Mouse (Mus musculus) heart, adult 2 months (tissue): ENCODE data around the gene Zfp296. TPM values are rescaled to one million over a fixed set of nuclear protein-coding genes. Genes with fewer than 3 reads are reported as not detected.
"Not testable (repeated sequence)": the region's sequence is repeated elsewhere in the genome, so short reads cannot be mapped to it uniquely, and the experiment has no call there.

Experiments used
- DNase-seq, 2 experiments: peaks; one replicate each; pipeline ENCODE4 v3.0.0; 2021
- H3K27ac ChIP-seq: fragments of 200-600 bp; 2 replicates; pipeline ENCODE4 v1.8.1; 2022
- H3K27me3 ChIP-seq: fragments of 200-500 bp; 2 replicates; pipeline ENCODE4 v1.6.1; 2012; ENCODE audit warnings: mild to moderate bottlenecking, low read length, inconsistent platforms, mixed read lengths; ENCODE audit not compliant: control insufficient read depth, insufficient read depth
- H3K36me3 ChIP-seq: fragments of 200-500 bp; 2 replicates; pipeline ENCODE4 v1.6.1; 2012; ENCODE audit warnings: low read length, inconsistent platforms; ENCODE audit not compliant: control insufficient read depth, insufficient read depth
- H3K4me1 ChIP-seq: fragments of 200-500 bp; 2 replicates; pipeline ENCODE4 v1.6.1; 2011; ENCODE audit warnings: low read length; ENCODE audit not compliant: control insufficient read depth, insufficient read depth
- H3K4me3 ChIP-seq: fragments of 200-600 bp; 2 replicates; pipeline ENCODE4 v1.8.1; 2022
- H3K79me2 ChIP-seq: fragments of 200-500 bp; replicated peaks from 2 replicates; pipeline ENCODE4 v1.6.1; 2012; ENCODE audit warnings: mild to moderate bottlenecking, inconsistent platforms, low read length, moderate library complexity, mixed read lengths; ENCODE audit not compliant: control insufficient read depth, insufficient read depth
- H3K9ac ChIP-seq: fragments of 200-500 bp; 2 replicates; pipeline ENCODE4 v1.6.1; 2012; ENCODE audit warnings: low read depth, mild to moderate bottlenecking, control low read depth, inconsistent platforms, low read length, mixed read lengths
- CTCF ChIP-seq: fragments of 200-600 bp; IDR thresholded peaks from 2 replicates; pipeline ENCODE4 v1.8.1; 2022; ENCODE audit warnings: antibody characterized with exemption, mild to moderate bottlenecking, moderate library complexity
- EP300 ChIP-seq: fragments of 200-500 bp; IDR thresholded peaks from 2 replicates; pipeline ENCODE4 v1.6.1; 2011; ENCODE audit warnings: low read depth, low read length, control low read depth; ENCODE audit not compliant: insufficient read depth
- POLR2A ChIP-seq: fragments of 200-500 bp; IDR thresholded peaks from 2 replicates; pipeline ENCODE4 v1.6.1; 2011; ENCODE audit warnings: mild to moderate bottlenecking, low read depth, low read length, control low read depth; ENCODE audit not compliant: insufficient read depth
- WGBS: fragments of 180-500 bp; shearing (Covaris S2); methylation state at CpG from one replicate; pipeline ENCODE4 v1.1.7; 2018; 5-methylcytosine and 5-hydroxymethylcytosine counted together
- intact Hi-C: fragments of 180-260 bp; cut with DNase I; formaldehyde crosslinking; loops from one replicate; pipeline ENCODE4 v1.15.1; 2025
- polyA plus RNA-seq: library from polyadenylated mRNA; depleted of rRNA; stranded (reverse); fragments of >200 nt; gene quantifications from 2 replicates; pipeline ENCODE4 v1.2.3, GENCODE M21; 2012
- total RNA-seq, 2 experiments: library from RNA; stranded (reverse); gene quantifications; 2 replicates each; pipeline ENCODE4 v1.2.3; 2021

Zfp296 gene
- total and polyA plus RNA-seq, 3 experiments: 0.42 to 1.0 (median 0.43) TPM

DNA sequence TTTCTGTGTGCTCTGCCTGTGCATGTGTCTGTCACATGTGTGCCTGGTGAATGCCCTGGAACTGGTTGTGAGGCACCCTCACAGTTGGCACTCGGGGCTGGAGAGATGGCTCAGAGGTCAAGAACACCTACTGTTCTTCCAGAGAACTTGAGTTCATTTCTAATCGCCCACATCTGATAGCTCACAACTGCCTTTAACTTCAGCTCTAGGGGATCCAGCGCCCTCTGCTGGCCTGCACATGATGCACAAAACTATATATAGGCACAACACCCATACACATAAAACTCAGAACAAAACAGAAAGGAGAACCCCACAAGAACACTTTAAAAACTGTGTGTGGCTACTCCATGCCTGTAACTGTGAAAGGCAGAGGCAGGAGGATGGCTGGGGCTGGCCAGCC, 12.1 kb downstream of the Zfp296 start:
- peak; percentile 60 for TF ChIP-seq CTCF
- TF ChIP-seq EP300: no peak
- no peak overlapping the region for H3K27ac ChIP-seq
- H3K36me3 ChIP-seq: no peaks in the 10 kb centered on the region
- intact Hi-C loops: no loop called here
- H3K9ac ChIP-seq: no peak overlapping the region
- 51% methylated on average over 3 of the region's 3 CpGs for WGBS
- no peaks in the 10 kb centered on the region for H3K27me3 ChIP-seq
- H3K4me1 ChIP-seq: no peaks in the 10 kb centered on the region
- H3K4me3 ChIP-seq: no peak overlapping the region
- peak in 1 of 2 experiments; percentile 50 for DNase-seq
- no peaks in the 10 kb centered on the region for H3K79me2 ChIP-seq

DNA sequence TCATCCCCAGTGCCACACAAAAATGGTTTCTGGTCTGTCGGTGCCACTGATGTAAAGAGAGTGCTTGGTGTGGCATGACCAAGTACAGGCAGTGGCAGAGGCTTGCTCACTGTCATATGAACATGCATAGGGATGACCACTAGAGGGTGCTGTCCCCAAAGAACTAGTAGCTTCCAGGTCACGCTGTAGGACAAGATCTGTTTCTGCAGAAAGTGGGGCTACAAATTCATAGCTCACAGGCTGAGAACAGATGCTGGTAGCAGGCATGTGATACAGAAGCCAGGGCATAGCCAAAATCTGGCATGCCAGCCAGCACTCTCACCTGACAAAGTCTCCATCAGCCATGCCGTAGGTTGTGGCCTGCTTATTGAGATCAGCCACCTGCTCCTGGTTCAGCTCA, 12.8 kb downstream of the Zfp296 start:
- WGBS: 45% methylated on average over 3 of the region's 3 CpGs
- Histone ChIP-seq H3K27me3 (no peaks in the 10 kb centered on the region), H3K36me3 (no peaks in the 10 kb centered on the region), H3K79me2 (no peaks in the 10 kb centered on the region), H3K4me1 (no peaks in the 10 kb centered on the region), H3K9ac (no peak overlapping the region), H3K27ac (no peak overlapping the region), H3K4me3 (no peak overlapping the region)
- intact Hi-C loops: loop anchor here (2.0 to 10.0 kb wide), 3 partner anchors 21 to 115 kb away; no protein-coding TSS in a partner anchor
- DNase-seq: peak; percentile 55 to 58
- 0 out of 2 replicates have a peak, but pooled peaks have one; percentile 22 for TF ChIP-seq EP300
- no peak for TF ChIP-seq POLR2A
- TF ChIP-seq CTCF: peak; percentile 93

DNA sequence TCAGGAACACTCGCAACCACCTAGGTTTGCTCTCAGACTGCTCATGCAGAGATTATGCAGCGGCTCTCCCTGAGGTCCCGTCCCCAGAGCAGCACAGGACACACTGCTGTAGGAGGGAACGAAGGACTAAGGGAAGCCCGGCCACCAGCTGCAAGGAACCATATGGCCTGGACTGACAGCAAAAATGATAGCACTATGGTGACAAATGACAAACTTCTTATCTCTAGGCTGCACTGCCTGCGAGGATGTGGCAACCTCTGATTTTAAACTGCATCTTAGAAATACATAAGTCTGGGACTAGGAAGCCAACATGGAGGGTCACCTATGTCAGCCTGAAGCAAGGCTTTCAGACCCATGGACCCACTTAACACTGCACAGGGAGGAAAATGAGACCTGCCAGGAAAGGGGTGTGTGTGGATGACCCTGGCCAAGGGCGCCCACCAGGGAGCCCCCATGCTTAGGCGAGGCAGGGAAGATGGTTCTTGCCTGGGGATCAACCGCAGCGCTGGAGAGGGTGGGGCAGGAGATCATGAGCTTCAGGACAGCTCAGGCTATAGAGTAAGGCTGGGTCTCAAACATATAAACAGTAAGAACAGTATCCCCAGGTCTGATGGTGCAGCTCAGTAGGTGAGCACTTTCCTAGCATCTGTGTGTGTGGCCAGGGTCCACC, 16.1 kb downstream of the Zfp296 start:
- Histone ChIP-seq H3K79me2 (no peaks in the 10 kb centered on the region), H3K27me3 (no peaks in the 10 kb centered on the region), H3K9ac (no peak overlapping the region), H3K27ac (no peak overlapping the region), H3K4me3 (no peak overlapping the region), H3K4me1 (no peaks in the 10 kb centered on the region), H3K36me3 (no peaks in the 10 kb centered on the region)
- intact Hi-C loops: loop anchor here (10.0 kb wide), 1 partner anchor 112 kb away; no protein-coding TSS in a partner anchor
- TF ChIP-seq POLR2A (no peak), EP300 (no peak), CTCF (no peak)
- DNase-seq: no peak
- WGBS: 82% methylated on average over 10 of the region's 10 CpGs

DNA sequence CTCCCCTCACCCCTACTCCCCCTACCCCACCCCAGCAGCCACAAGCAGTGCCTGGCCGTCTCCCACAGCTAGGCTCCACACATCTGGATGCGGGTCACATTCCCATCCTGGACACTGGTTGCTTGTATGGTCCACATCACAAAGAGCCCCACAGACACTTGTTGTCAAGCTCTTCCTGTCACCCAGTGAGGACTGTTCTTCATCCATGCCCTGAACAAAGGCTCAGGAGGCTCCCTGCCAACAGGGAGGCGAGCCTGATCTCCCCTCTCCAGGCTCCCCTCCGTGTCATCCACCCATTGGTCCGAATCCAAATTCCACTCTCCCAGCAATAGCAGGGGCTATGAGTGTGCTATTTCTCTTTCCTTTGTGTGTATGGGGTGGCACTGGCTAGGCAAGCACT, 23.5 kb downstream of the Zfp296 start:
- H3K79me2 ChIP-seq: peaks cover 4% of the 10 kb centered on the region
- H3K36me3 ChIP-seq: no peaks in the 10 kb centered on the region; the same call in 1 of the 2 replicates
- intact Hi-C loops: no loop called here
- no peak overlapping the region for H3K27ac ChIP-seq
- no peaks in the 10 kb centered on the region for H3K27me3 ChIP-seq
- 24% methylated on average over 5 of the region's 5 CpGs for WGBS
- H3K4me1 ChIP-seq: 0 out of 2 replicates have a peak, but pooled peaks cover 1% of the 10 kb centered on the region
- TF ChIP-seq EP300 (no peak), CTCF (no peak)
- DNase-seq: no peak
- H3K4me3 ChIP-seq: no peak overlapping the region
- H3K9ac ChIP-seq: no peak overlapping the region

DNA sequence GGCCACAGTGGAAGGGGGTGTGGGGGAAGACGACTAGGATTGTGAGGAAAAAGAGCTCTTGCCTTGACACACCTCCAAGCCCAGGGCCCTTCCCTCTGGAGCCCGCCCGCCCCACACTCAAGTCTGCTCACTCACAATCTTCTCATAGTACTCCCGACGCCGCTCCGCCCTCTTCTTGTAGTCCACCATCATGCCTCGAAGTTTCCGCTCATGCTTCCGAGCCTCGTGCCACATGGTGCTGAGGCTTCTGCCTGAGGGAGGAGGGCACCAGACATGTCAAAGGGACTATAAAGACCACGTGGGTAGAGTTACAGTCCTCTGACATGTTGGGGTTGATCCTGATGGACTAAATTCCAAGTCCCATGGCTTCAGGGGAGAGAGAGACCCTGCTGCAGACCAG, 26.0 kb downstream of the Zfp296 start:
- H3K27ac ChIP-seq: no peak overlapping the region
- no peak overlapping the region for H3K9ac ChIP-seq
- H3K4me3 ChIP-seq: no peak overlapping the region
- DNase-seq: no peak
- H3K27me3 ChIP-seq: no peaks in the 10 kb centered on the region
- no peaks in the 10 kb centered on the region; the same call in 1 of the 2 replicates for H3K36me3 ChIP-seq
- intact Hi-C loops: no loop called here
- 62% methylated on average over 12 of the region's 12 CpGs for WGBS
- no peak for TF ChIP-seq EP300
- no peak for TF ChIP-seq CTCF
- no peak for TF ChIP-seq POLR2A
- H3K4me1 ChIP-seq: 0 out of 2 replicates have a peak, but pooled peaks cover 1% of the 10 kb centered on the region
- peaks cover 4% of the 10 kb centered on the region for H3K79me2 ChIP-seq

DNA sequence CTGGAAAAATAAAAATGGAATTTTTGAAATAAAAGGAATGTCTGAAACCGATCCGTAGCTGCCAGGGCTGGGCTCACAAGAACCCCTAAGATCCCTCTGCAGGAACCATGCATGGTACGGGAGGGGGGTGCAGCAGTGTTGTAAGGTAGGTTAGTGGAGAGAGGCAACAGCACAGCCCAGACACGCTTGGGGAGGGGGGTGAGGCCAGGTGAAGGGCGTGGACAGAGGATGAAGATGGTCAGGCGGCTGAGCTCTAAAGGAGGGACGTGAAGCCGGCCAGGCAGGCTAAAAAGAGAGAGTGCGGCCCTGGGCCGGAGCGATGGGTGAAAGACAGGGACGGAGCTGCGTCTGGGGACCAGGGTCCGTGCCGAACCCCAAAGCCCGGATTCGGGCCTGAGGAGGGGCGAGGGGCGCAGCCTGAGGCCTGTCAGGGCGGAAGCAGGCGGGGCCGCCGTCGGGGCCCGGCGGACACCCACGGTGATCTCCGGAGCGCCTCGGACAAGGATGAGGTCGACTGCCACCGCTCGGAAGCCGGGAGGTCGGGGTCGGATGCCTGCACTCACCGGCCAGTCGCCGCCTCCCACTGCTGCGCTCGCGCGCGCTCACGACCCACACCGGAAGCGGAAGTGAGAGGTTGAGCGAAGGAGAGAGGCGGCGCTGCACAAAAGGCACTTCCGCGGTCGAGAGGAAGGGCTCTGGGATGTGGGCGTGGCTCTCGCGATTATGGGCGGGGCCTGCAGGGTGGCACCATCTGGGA, 26.9 kb downstream of the Zfp296 start, which contains the start of gene Clasrp:
Gene Clasrp, minus strand, starts transcription at position 638 of the 757 bp plus-strand sequence.
- Histone ChIP-seq H3K4me1 (0 out of 2 replicates have a peak, but pooled peaks cover 1% of the 10 kb centered on the region), H3K27me3 (no peaks in the 10 kb centered on the region), H3K9ac (peak within 1 kb of the TSS; percentile 94), H3K36me3 (no peaks in the 10 kb centered on the region; the same call in 1 of the 2 replicates), H3K79me2 (peaks cover 4% of the 10 kb centered on the region), H3K4me3 (peak within 1 kb of the TSS; percentile 99), H3K27ac (peak within 1 kb of the TSS; percentile 88)
- DNase-seq: peak; percentile 97
- intact Hi-C loops: loop anchor here (2.0 kb wide), 1 partner anchor 41 kb away; the partner anchor contains the start of gene Ppp1r37
- peak; percentile 81 for TF ChIP-seq POLR2A
- TF ChIP-seq EP300: 0 out of 2 replicates have a peak, but pooled peaks have one; percentile 35
- TF ChIP-seq CTCF: no peak
- under 1% methylated on average over 57 of the region's 57 CpGs for WGBS

DNA sequence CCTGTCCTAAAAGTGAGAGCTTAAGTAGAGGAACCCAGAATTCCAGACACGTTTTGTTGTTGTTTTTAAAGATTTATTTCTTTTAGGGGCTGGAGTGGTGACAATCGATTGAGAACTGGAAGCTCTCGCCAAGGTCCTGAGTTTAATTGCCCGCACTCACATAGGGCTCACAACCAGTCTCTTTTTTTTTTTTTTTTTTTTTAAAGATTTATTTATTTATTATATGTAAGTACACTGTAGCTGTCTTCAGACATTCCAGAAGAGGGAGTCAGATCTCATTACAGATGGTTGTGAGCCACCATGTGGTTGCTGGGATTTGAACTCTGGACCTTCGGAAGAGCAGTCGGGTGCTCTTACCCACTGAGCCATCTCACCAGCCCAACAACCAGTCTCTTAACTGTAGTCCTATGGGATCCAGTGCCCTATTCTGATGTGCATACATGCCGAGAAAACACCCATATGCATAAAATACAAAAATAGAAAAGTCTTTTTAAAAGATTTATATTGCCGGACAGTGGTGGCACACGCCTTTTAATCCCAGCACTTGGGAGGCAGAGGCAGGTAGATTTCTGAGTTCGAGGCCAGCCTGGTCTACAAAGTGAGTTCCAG, 27.6 kb downstream of the Zfp296 start:
- intact Hi-C loops: loop anchor here (2.0 kb wide), 1 partner anchor 42 kb away; the partner anchor contains the start of gene Ppp1r37
- H3K79me2 ChIP-seq, H3K27me3 ChIP-seq, H3K9ac ChIP-seq, H3K36me3 ChIP-seq, H3K4me1 ChIP-seq, DNase-seq: not testable (repeated sequence)
- Histone ChIP-seq H3K27ac (peak overlapping the region; percentile 88), H3K4me3 (peak overlapping the region; percentile 99)
- WGBS: 62% methylated on average over 10 of the region's 10 CpGs
